Mouse (Mus musculus) kidney, adult 11 months (tissue): ENCODE measurements around the gene 9230102O04Rik.

Source experiments
- DNase-seq: peaks from one replicate; pipeline ENCODE4 v3.0.0; 2022

9230102O04Rik gene

GRCm38 (mm10) chr2:9871141-9871716 lies 18.1 kb downstream of the 9230102O04Rik start:
- DNase-seq: no peak

DNA sequence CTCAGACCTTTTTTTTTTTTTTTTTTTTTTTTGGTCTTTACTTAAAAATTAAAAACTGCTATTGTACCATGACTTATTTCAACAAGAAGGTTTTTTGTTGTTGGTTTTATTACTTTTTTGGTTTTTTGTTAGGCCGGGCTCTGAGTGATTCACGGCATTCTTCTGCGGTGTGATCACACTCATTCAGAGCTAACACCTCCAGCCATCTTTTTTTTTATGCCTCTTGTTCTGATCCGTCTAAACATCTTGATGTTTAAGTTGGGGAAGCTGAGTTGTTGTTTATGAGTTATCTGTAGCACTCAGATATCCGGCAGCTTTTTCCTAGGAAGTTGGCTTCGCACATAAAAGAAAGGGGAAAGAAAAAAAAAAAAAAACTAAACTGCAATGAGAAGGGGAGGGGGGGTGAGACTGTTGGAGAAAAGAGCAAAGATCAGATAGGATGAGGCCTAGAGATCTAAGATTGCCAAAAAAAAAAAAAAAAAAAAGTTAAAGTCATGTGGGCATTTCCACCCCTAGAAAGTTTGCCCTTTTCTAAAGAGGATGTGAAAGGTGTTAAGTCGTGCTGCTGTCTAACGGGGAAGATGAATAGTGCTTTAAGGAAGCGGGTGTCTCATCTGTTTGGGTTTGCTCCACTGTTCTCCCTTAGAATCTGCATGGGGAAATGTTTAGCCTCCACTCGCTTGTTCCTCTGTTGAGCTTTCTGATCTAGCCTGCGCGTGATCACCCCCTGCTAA lies 22.1 kb downstream of the 9230102O04Rik start:
- no peak for DNase-seq

DNA sequence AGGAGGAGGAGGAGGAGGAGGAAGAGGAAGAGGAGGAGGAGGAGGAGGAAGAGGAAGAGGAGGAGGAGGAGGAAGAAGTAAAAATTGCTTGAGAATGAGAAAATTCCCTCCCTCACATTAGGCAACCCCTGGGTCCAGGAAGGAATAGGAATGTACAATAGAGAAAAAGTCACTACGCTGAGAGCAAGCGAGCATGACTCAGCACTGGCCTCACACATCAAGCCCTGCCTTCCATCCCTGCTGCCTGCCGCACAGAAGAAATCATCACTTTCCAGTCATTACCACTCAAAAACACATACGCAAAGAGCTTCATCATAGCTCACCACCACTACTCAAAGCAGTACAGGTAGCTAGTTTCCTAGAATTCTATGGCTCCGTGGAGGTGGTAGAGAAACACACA lies 28.6 kb downstream of the 9230102O04Rik start:
- no peak for DNase-seq

DNA sequence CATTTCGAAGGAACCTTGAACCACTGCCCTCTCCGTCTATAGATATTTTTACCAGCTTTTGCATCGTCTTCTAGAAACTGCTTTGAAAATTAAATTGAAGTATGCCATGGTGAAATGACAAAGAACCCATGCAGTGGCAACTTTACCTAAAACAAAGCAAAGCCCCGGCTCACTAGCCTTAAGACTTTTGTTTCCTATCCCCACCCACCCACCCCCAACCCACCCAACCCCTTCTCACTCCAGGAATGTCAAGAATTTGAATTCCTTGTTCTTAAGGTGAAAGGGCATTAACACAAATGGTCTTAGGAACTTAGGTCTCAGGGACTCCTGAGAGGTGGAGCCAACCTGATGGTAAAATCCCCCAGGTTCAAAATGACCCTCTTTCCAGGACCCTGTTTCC lies 33.5 kb downstream of the 9230102O04Rik start:
- no peak for DNase-seq

GRCm38 (mm10) chr2:9852851-9853576 lies 36.3 kb downstream of the 9230102O04Rik start:
- DNase-seq: no peak

- no peak for DNase-seq
Observed at GRCm38 (mm10) chr2:9835195-9835594, 54.1 kb downstream of the 9230102O04Rik start.

GRCm38 (mm10) chr2:9833712-9834111 lies 55.6 kb downstream of the 9230102O04Rik start:
- DNase-seq: no peak
